Mouse (Mus musculus) liver, embryonic 14.5 days (tissue): ENCODE measurements around the gene Hist2h4. TPM values are rescaled to one million over a fixed set of nuclear protein-coding genes. Genes with fewer than 3 reads are reported as not detected.

Experiments used
- ATAC-seq: fragments of 200-750 bp; cut with Nextera tagmentation; 2 replicates; pipeline ENCODE4 v1.8.0; 2017; ENCODE audit warnings: moderate number of reproducible peaks, mild to moderate bottlenecking, moderate library complexity; ENCODE audit not compliant: insufficient read depth
- DNase-seq, 3 experiments: peaks; one replicate each; pipeline ENCODE4 v3.0.0-alpha.2; 2012 to 2013; ENCODE audit warnings: low read depth in 3 of 3, low spot score in 3 of 3
- H3K27ac ChIP-seq: fragments of 300-500 bp; sonication (generic); 2 replicates; pipeline ENCODE4 v1.5.1; 2014; ENCODE audit warnings: moderate library complexity, mild to moderate bottlenecking, control low read depth, inconsistent platforms
- H3K27me3 ChIP-seq: fragments of 300-500 bp; sonication (generic); 2 replicates; pipeline ENCODE4 v1.6.1; 2014; ENCODE audit warnings: mild to moderate bottlenecking, low read length, moderate library complexity; ENCODE audit not compliant: control insufficient read depth, insufficient read depth
- H3K36me3 ChIP-seq: fragments of 300-500 bp; sonication (generic); replicated peaks from 2 replicates; pipeline ENCODE4 v1.6.1; 2014; ENCODE audit warnings: low read depth; ENCODE audit not compliant: control insufficient read depth, insufficient read depth
- H3K4me1 ChIP-seq, 2 experiments: fragments of 200-500 bp in 1 of 2; fragments of 300-500 bp in 1 of 2; sonication (generic) in 1 of 2; replicated peaks; 2 replicates each; pipeline ENCODE4 v1.6.1; 2012 to 2014; ENCODE audit warnings: antibody characterized with exemption in 1 of 2, inconsistent platforms in 1 of 2, low read length in 1 of 2; ENCODE audit not compliant: control insufficient read depth in 2 of 2, insufficient read depth in 2 of 2
- H3K4me2 ChIP-seq: fragments of 300-500 bp; sonication (generic); 2 replicates; pipeline ENCODE4 v1.6.1; 2014; ENCODE audit warnings: low read depth, mild to moderate bottlenecking, control low read depth, moderate library complexity
- H3K4me3 ChIP-seq, 2 experiments: fragments of 200-500 bp in 1 of 2; fragments of 300-500 bp in 1 of 2; sonication (generic) in 1 of 2; 2 replicates each; pipeline ENCODE4 v1.5.1; 2012 to 2014; ENCODE audit warnings: low read depth in 2 of 2, low read length in 2 of 2, mild to moderate bottlenecking in 2 of 2, control low read depth in 1 of 2, inconsistent platforms in 1 of 2, moderate library complexity in 1 of 2; ENCODE audit not compliant: insufficient read depth in 1 of 2
- H3K9ac ChIP-seq: fragments of 300-500 bp; sonication (generic); replicated peaks from 2 replicates; pipeline ENCODE4 v1.6.1; 2014; ENCODE audit warnings: mild to moderate bottlenecking, control low read depth, moderate library complexity
- H3K9me3 ChIP-seq: fragments of 300-500 bp; sonication (generic); 2 replicates; pipeline ENCODE4 v1.6.1; 2016; ENCODE audit warnings: low read length, mixed read lengths; ENCODE audit not compliant: control insufficient read depth
- CTCF ChIP-seq: IDR thresholded peaks from 2 replicates; pipeline ENCODE4 v1.5.1; 2016; ENCODE audit warnings: antibody characterized with exemption, low read depth, control low read depth
- EP300 ChIP-seq: IDR thresholded peaks from 2 replicates; pipeline ENCODE4 v1.6.1; 2016; ENCODE audit warnings: antibody characterized with exemption, low read depth
- WGBS: fragments of 180-500 bp; shearing (Covaris S2); extraction: QIAGEN DNeasy Blood & Tissue Kit; methylation state at CpG from one replicate; pipeline ENCODE4 v1.1.7; 2014; ENCODE audit not compliant: insufficient replicate concordance; 5-methylcytosine and 5-hydroxymethylcytosine counted together
- polyA plus RNA-seq, 2 experiments: library from polyadenylated mRNA; depleted of rRNA in 1 of 2; stranded (reverse) in 1 of 2; unstranded in 1 of 2; fragments of >200 nt; fragmentation: Nextera tagmentation in 1 of 2; extraction: Ambion mirVana in 1 of 2; gene quantifications; 2 replicates each; pipeline versions ENCODE4 v1.2.1 to v1.2.3; 2012 to 2014

The Hist2h4 gene
- polyA plus RNA-seq, 2 experiments = 12.2 to 15.1 TPM

DNA sequence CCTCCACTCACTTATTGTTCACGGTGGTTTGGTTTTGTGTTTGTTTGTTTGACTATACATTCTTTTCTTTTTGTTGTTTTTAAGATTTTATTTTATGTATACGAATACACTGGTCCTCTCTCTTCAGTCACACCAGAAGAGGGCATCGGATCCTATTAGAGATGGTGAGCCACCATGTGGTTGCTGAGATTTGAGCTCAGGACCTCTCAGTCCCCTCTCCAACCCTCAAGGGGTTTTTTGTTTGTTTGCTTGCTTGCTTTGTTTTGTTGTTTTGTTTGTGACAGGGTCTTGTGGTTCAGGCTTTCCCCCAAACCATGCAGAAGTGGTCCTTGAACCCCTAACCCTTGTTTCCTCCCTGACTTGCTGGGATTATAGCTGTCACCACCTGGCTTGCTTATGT is 1.5 kb downstream of the Hist2h4 start:
- no peak for ATAC-seq
- H3K4me1 ChIP-seq = peaks cover 29 to 31% of the 10 kb centered on the region in 2 experiments
- H3K9me3 ChIP-seq = no peaks in the 10 kb centered on the region
- H3K27me3 ChIP-seq = no peaks in the 10 kb centered on the region
- whole genome bisulfite sequencing = 52% methylated on average over 3 of the region's 3 CpGs
- peak overlapping the region; percentile 54 to 63 for H3K4me3 ChIP-seq
- H3K27ac ChIP-seq = peak overlapping the region; percentile 100
- H3K4me2 ChIP-seq = peak overlapping the region; percentile 86
- peak overlapping the region; percentile 100 for H3K9ac ChIP-seq
- H3K36me3 ChIP-seq = no peaks in the 10 kb centered on the region
- TF ChIP-seq CTCF (no peak), EP300 (no peak)
- DNase-seq = no peak

DNA sequence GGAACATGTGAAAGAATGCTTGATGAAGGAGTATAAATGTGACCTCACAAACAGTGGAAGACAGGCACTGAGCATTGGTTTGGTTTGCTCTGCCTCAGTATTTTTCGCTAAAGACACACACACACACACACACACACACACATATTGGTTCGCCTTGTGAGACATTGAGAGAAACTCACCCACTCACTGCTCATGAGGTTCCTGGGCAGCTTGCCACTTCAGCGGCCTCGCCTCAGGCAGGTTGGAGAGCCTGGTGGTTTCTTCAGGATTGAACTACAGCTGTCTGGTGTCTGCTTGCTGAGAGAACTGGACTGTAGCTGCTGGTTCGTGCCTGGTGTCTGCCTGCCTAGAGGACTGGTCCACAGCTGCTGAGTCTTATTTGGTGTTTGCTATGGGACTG is 2.9 kb downstream of the Hist2h4 start:
- DNase-seq = no peak
- H3K9me3 ChIP-seq = no peaks in the 10 kb centered on the region
- H3K27ac ChIP-seq = no peak overlapping the region
- H3K27me3 ChIP-seq = no peaks in the 10 kb centered on the region
- peaks cover 30 to 34% of the 10 kb centered on the region in 2 experiments for H3K4me1 ChIP-seq
- H3K4me2 ChIP-seq = no peak overlapping the region
- WGBS = 81% methylated on average over 5 of the region's 5 CpGs
- H3K4me3 ChIP-seq = no peak overlapping the region
- ATAC-seq = no peak
- no peaks in the 10 kb centered on the region for H3K36me3 ChIP-seq
- H3K9ac ChIP-seq = no peak overlapping the region
- no peak for TF ChIP-seq EP300
- TF ChIP-seq CTCF = no peak

DNA sequence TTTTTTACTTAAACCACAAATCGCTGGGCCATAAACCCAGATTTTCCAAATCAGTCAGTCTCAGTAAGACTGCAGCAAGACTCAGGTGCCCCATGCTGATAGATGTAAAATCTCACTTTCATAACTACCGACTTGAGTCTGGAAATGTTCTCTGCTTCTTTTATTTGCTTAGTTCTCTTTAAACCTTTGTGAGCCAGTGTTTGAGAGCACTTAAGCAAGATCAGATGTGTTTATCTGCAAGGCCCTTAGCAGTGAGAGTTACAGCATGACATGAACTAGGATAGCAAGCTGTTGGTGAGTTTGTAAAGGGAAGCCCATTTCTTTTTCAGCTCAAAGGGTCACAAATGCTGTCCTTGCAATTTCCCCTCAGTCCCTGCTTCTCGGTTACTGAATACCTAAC is 5.9 kb downstream of the Hist2h4 start:
- 66% methylated on average over 3 of the region's 3 CpGs for WGBS
- DNase-seq = no peak

DNA sequence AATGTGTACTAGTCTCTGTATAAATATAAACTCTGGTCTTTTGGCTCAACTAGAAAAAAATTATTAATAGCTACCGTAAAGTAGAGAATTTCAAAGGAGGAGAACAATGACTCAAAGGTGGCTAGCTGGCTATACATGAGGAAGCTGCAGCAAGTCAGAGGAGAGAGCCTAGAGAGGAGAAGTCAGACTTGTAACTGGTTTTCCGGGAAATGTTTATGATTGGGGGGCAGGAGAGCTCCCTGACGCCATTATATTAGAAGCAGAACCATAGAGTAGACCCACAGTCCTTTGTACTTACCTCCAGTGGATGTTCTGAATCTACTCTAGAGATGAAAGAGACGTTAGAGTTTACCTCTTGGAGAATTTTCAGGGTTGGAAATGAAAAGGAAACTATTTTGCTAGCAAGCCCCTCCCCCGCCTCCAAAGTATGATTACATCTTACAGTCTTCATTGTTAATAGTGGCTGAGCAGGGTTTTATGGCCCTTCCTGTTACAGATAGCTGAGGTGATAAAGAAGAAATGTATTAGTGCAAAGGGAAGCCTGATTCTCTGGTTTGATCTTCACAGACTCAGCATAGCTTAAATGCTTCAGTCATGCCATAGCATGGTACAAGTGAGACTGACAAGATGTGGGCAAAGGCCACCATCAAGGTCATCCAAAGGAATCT is 7.1 kb downstream of the Hist2h4 start:
- H3K4me2 ChIP-seq = no peak overlapping the region
- no peak overlapping the region for H3K9ac ChIP-seq
- H3K36me3 ChIP-seq = no peaks in the 10 kb centered on the region
- no peak for TF ChIP-seq EP300
- TF ChIP-seq CTCF = no peak
- peaks cover 28 to 34% of the 10 kb centered on the region in 2 experiments for H3K4me1 ChIP-seq
- WGBS = 53% methylated on average over 5 of the region's 5 CpGs
- DNase-seq (no peak), ATAC-seq (no peak)
- peak overlapping the region; percentile 11 for H3K27ac ChIP-seq
- no peaks in the 10 kb centered on the region for H3K27me3 ChIP-seq
- H3K9me3 ChIP-seq = no peaks in the 10 kb centered on the region
- H3K4me3 ChIP-seq = no peak overlapping the region

More for the DNA sequence above, 5.9 kb downstream of the Hist2h4 start:
- no peak overlapping the region for H3K9ac ChIP-seq
- H3K4me2 ChIP-seq = no peak overlapping the region
- no peak overlapping the region for H3K27ac ChIP-seq
- no peaks in the 10 kb centered on the region for H3K36me3 ChIP-seq
- no peaks in the 10 kb centered on the region for H3K27me3 ChIP-seq
- no peak for ATAC-seq
- H3K9me3 ChIP-seq = no peaks in the 10 kb centered on the region
- H3K4me1 ChIP-seq = peaks cover 34 to 37% of the 10 kb centered on the region in 2 experiments
- H3K4me3 ChIP-seq = no peak overlapping the region
- TF ChIP-seq CTCF (no peak), EP300 (no peak)

DNA sequence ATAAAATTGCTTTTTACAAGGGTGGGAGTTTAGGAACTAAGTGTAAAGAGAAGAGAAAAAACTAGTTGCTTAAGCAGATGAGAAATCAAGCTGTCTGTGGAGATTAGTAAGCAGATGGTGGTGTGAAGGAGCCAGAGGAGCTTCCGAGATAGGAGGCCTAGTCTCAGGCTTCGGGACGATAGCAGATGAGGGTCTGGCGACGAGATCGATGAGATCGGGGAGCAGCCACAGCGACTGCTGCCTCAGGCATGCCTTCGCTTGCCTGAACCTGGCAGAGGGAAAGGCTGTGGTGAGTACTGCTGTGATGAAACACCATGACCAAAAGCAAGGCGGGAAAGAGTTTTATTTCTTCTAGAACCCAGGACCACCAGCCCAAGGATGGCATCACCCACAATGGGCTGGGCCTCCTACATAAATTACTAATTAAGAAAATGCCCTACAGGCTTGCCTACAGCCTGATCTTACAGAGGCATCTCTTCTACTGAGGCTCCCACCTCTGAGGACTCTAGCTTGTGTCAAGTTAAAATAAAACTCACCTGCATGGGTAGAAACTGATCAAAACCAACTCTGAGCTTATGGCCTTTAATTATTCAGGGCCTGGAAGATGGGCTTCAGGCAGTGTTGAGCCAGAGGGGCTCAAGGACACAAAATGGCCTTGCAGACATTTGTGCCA is 8.3 kb downstream of the Hist2h4 start:
- TF ChIP-seq CTCF (no peak), EP300 (peak; percentile 87)
- 19% methylated on average over 10 of the region's 10 CpGs for WGBS
- DNase-seq (peak; percentile 75 to 77 (median 76)), ATAC-seq (peak; percentile 88)
- H3K36me3 ChIP-seq = no peaks in the 10 kb centered on the region
- H3K27me3 ChIP-seq = no peaks in the 10 kb centered on the region
- no peak overlapping the region for H3K4me3 ChIP-seq
- peak overlapping the region; percentile 77 for H3K27ac ChIP-seq
- peak overlapping the region; percentile 41 for H3K9ac ChIP-seq
- H3K9me3 ChIP-seq = no peaks in the 10 kb centered on the region
- peak overlapping the region; percentile 50 for H3K4me2 ChIP-seq
- peaks cover 33 to 42% of the 10 kb centered on the region in 2 experiments for H3K4me1 ChIP-seq
